Mouse (Mus musculus) lung, adult 10 weeks (tissue): ENCODE data around the gene Safb2. TPM values are rescaled to one million over a fixed set of nuclear protein-coding genes. Genes with fewer than 3 reads are reported as not detected.

Source experiments
- polyA plus RNA-seq: library from polyadenylated mRNA; stranded (reverse); fragments of 350-450 nt; fragmentation: Illumina TruSeq; extraction: RNeasy Lipid Tissue Mini Kit (QIAGEN cat#74804); gene quantifications from one replicate; pipeline ENCODE4 v1.2.3, GENCODE M21; 2014; ENCODE audit warnings: low read depth, low replicate concordance; ENCODE audit not compliant: insufficient read depth

Safb2 gene
- 37.8 TPM for polyA plus RNA-seq

GRCm38 (mm10) chr17:56584257-56585130 is at the start of gene Safb2, which contains the start of gene Safb:
Safb2 (minus strand) TSS chr17:56584585.
Safb (plus strand) TSS chr17:56584825.

DNA sequence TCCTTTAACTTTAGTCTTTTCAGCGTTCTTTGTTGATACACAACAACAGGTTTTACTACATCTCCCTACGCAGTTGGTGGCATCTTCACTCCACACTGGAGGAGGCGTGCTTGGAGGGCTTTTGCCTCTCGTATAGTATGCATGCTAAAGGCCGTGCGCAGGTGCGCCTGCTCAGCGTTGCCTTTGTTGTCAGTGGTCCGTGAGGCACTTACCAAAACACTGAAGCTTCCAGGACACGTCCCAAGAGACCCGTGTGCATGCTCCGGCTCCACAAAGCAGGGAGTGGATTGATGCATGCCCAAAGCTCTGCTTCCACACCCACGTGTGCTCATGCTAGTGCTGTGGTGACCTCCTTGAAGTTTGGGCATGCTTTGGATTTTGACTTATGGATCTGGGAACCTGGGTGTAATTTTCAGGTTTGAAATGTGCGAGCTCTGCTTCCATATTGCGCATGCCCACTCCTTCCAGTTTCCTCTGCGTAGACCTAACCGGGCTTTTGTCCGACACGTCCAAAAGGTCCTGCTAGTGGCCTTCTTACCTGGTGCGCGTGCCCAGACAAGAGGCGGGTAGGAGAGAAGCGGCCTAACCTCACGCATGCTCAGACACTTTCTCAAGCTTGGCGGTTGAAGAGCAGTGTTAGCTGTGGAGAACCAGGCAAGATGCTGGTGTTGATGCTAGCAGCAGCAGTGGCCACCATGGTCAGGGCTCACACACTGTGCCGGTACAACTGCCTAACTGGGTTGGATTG is 43.3 kb upstream of the Safb2 start, which contains the start of gene Catsperd:
Catsperd (plus strand) TSS at position 614 of the 748 bp plus-strand sequence.

DNA sequence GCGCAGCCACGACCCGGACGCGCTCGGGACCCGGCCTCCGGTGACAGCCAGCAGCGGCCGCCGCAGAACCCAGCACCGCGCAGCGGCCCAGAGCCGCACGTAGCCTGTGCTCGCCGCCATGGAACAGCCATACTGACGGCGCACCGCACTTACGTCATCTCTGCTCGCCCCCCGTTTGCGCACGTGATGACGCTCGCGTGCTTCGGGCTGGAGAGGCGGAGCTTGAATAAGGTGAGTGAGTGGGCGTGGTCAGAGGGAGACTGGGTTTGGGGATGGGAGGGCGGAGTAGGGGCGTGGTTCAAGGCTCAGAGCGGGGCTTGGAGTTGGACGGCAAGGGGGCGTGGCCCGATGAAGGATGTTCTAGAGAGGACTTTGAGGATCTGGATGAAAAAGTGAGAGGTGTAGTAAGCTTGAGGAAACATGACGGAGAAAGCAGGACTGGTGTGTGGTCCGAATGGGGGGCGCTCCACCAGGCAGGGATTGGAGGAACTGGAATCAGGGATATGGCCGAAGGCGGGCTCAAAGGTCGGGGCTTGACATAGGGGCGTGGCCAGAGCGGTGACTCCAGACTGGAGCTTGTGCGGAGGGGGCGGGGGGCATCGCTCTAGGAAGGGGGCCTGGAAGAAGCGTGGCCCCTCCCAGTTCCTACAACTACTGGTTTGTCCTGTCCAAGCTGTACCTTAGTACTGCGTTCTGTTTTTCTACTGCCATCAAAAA is 42.5 kb upstream of the Safb2 start, which contains the start of gene Lonp1:
Lonp1 (minus strand) TSS at position 134 of the 717 bp plus-strand sequence.

DNA sequence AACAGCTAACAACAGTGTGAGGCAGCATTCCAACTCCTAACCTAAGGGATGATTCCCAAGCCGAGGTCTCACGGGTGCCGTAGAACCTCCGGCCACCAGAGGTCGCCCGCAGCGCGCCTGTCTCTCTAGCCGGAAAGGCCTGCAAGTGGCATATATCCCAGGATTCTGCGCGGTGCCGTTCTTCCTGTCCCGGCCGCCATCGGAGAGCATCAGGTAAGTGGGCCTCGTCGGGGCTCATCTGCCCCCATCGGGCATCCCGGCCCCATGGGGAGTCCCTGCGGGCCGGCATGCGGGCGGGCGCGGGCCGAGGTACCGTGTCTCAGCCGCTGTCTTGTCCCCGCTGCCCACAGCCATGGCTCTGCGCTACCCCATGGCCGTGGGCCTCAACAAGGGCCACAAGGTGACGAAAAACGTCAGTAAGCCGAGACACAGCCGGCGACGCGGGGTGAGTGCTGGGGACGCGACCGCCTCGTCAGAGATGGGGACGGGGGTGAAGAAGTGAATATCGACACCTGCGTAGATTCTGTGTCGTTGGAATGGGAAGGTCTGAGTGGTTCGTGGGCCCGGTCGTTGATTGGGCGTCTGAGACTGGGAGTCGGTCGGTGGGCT is 29.0 kb upstream of the Safb2 start, which contains the start of gene Rpl36:
Rpl36 (plus strand) TSS at position 181 of the 609 bp plus-strand sequence.

GRCm38 (mm10) chr17:56609452-56610171 is 25.2 kb upstream of the Safb2 start, which contains the start of gene 2410015M20Rik:
2410015M20Rik (minus strand) TSS chr17:56609771.

DNA sequence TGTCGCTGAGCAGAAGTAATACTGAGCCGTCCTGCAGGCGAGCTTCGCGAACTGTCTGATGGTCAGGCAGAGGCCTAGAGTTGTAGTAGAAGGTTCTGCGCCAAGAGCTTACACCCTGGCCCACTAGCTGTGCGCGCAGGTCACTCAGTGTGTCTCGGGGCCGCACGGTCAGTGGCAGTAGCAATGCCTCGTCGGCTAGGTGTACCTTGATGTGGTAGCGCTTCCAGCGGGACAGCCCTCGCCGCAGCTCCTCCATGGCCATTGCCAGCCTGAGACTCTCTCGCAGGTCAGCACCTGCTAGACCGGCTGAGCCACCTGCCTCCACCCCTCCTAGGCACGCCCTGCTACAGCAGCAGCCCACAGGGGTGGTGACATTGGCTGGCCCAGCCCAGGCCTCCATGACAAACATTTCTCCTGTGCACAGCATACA is 30.2 kb downstream of the Safb2 start, which contains the start of gene Gm20219:
Gm20219 (minus strand) TSS at position 266 of the 430 bp plus-strand sequence.

DNA sequence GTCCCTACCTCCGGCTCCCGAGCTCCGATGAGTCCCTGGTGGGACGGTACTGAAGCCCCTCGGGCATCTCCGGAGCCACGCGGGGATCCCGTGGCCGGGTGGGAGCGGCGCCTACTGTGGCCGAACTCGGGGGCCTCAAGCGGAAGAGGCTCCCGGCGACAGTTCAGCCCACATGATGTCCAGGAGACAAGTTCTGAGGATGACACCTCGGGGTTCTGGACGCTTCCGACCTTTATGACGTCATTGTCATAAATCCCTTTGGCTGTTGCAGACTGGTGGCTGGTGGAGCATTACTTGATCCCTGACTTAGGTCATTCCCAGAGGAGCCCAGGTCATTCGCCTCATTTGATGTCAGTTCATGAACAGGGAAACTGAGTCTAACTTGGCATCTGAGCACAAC is 72.1 kb downstream of the Safb2 start, which contains the start of gene Znrf4:
Znrf4 (minus strand) TSS at position 122 of the 400 bp plus-strand sequence.

Other genes starting within 250 kb of the Safb2 start
- gene Ptprs, start 108.1 kb downstream of the Safb2 start, polyA plus RNA-seq, result 10.7 TPM
- not detected for gene Znrf4, start 72.2 kb downstream of the Safb2 start, polyA plus RNA-seq
- gene Gm20219, start 30.2 kb downstream of the Safb2 start, polyA plus RNA-seq, result 3.3 TPM
- gene Safb, start 240 bp upstream of the Safb2 start, polyA plus RNA-seq, result 55.7 TPM
- gene 2410015M20Rik, start 25.2 kb upstream of the Safb2 start, polyA plus RNA-seq, result 148 TPM
- 1,805 TPM for gene Rpl36, start 28.8 kb upstream of the Safb2 start, polyA plus RNA-seq
- gene Lonp1, start 42.3 kb upstream of the Safb2 start, polyA plus RNA-seq, result 24.9 TPM
- gene Catsperd, start 43.6 kb upstream of the Safb2 start, polyA plus RNA-seq, result 0.23 TPM
- 35.0 TPM for gene Ranbp3, start 88.7 kb upstream of the Safb2 start, polyA plus RNA-seq
- 261 TPM for gene Ndufa11, start 133.2 kb upstream of the Safb2 start, polyA plus RNA-seq
- gene Vmac, start 133.4 kb upstream of the Safb2 start, polyA plus RNA-seq, result 19.7 TPM
- 2.7 TPM for gene Nrtn, start 172.9 kb upstream of the Safb2 start, polyA plus RNA-seq
- gene Dus3l, start 180.2 kb upstream of the Safb2 start, polyA plus RNA-seq, result 18.8 TPM
- 0.23 TPM for gene Prr22, start 185.7 kb upstream of the Safb2 start, polyA plus RNA-seq
- 5.4 TPM for gene Rfx2, start 246.4 kb upstream of the Safb2 start, polyA plus RNA-seq